Mouse (Mus musculus): ENCODE measurements around the gene Myo18b. TPM values are rescaled to one million over a fixed set of nuclear protein-coding genes. Genes with fewer than 3 reads are reported as not detected.

Myo18b gene
- polyA plus RNA-seq, 1 experiment from 2014 or later, result 0.05 TPM

GRCm38 (mm10) chr5:112686309-112687099 is 209.7 kb downstream of the Myo18b start:
- no peak for DNase-seq (ENCODE audit: low spot score)

- DNase-seq (ENCODE audit: low spot score), result no peak
Observed at GRCm38 (mm10) chr5:112679251-112679650, 216.9 kb downstream of the Myo18b start.

GRCm38 (mm10) chr5:112678153-112678552 is 218.0 kb downstream of the Myo18b start:
- no peak for DNase-seq (ENCODE audit: low spot score)

GRCm38 (mm10) chr5:112674806-112675205 is 221.4 kb downstream of the Myo18b start:
- DNase-seq (ENCODE audit: low spot score), result no peak

- no peak for DNase-seq (ENCODE audit: low spot score)
Observed at GRCm38 (mm10) chr5:112672457-112672856, 223.7 kb downstream of the Myo18b start.

- DNase-seq (ENCODE audit: low spot score), result no peak
Observed at GRCm38 (mm10) chr5:112671961-112672360, 224.2 kb downstream of the Myo18b start.

- no peak for DNase-seq (ENCODE audit: low spot score)
Observed at GRCm38 (mm10) chr5:112667153-112667552, 229.0 kb downstream of the Myo18b start.

GRCm38 (mm10) chr5:112665661-112666060 is 230.5 kb downstream of the Myo18b start:
- no peak for DNase-seq (ENCODE audit: low spot score)

- DNase-seq (ENCODE audit: low spot score), result no peak
Observed at GRCm38 (mm10) chr5:112663701-112664100, 232.5 kb downstream of the Myo18b start.

- no peak for DNase-seq (ENCODE audit: low spot score)
Observed at GRCm38 (mm10) chr5:112660924-112661431, 235.2 kb downstream of the Myo18b start.

GRCm38 (mm10) chr5:112659295-112659694 is 236.9 kb downstream of the Myo18b start:
- no peak for DNase-seq (ENCODE audit: low spot score)

GRCm38 (mm10) chr5:112656811-112657210 is 239.4 kb downstream of the Myo18b start:
- DNase-seq (ENCODE audit: low spot score), result no peak

- no peak for DNase-seq (ENCODE audit: low spot score)
Observed at GRCm38 (mm10) chr5:112655986-112656541, 240.1 kb downstream of the Myo18b start.

GRCm38 (mm10) chr5:112655529-112655928 is 240.6 kb downstream of the Myo18b start:
- DNase-seq (ENCODE audit: low spot score), result no peak

GRCm38 (mm10) chr5:112652036-112652435 is 244.1 kb downstream of the Myo18b start:
- DNase-seq (ENCODE audit: low spot score), result no peak

GRCm38 (mm10) chr5:112649164-112649702 is 246.9 kb downstream of the Myo18b start:
- DNase-seq (ENCODE audit: low spot score), result no peak

GRCm38 (mm10) chr5:112646871-112647270 is 249.3 kb downstream of the Myo18b start:
- no peak for DNase-seq (ENCODE audit: low spot score)

- no peak for DNase-seq (ENCODE audit: low spot score)
Observed at GRCm38 (mm10) chr5:112645535-112645934, 250.6 kb downstream of the Myo18b start.

GRCm38 (mm10) chr5:112643533-112644272 is 252.5 kb downstream of the Myo18b start:
- no peak for DNase-seq (ENCODE audit: low spot score)

GRCm38 (mm10) chr5:112642731-112643130 is 253.4 kb downstream of the Myo18b start:
- DNase-seq (ENCODE audit: low spot score), result no peak

GRCm38 (mm10) chr5:112641770-112642169 is 254.4 kb downstream of the Myo18b start:
- DNase-seq (ENCODE audit: low spot score), result no peak

- no peak for DNase-seq (ENCODE audit: low spot score)
Observed at GRCm38 (mm10) chr5:112641131-112641530, 255.0 kb downstream of the Myo18b start.
